Mouse (Mus musculus) frontal cortex, postnatal 14 days (tissue): ENCODE results near the gene Commd6.

Experiments used
- DNase-seq, 2 experiments: peaks; one replicate each; pipeline ENCODE4 v3.0.0; 2022; ENCODE audit warnings: low spot score in 2 of 2

Gene Commd6

DNA sequence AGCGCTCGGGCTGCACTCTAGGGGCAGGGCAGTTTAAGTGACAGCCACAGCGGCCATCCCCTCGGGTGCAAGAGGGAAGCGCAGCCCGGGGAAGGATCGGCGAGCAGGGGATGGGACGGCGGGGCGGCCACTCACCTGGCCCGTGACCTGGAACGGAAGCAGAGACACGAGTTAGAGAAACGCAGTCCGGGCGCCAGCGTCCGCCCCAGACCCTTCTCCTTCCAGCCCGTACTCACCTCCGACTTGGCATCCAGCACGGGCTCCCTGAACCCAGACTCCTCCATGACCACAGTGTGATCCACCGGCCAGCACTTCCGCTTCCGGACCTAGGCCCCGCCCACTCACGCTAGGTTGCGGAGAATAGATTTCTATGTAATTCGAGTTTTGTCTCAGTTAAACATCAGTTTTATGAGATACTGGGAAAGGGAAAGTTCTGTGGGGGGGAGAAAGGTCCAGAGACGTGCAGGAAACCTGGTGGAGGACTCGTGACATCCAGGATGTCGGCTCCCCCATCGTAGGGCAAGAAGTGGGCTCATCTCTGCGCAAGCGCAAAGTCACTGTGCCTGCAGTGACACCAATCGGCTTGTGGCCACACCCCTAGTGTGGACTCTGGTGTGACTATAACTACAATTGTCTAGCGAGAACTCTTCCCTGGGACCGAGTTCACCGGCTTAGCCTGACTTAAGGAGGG lies at the start of gene Commd6:
Gene Commd6, minus strand, starts transcription at position 534 of the 691 bp plus-strand sequence.
- peak; percentile 81 to 86 for DNase-seq

DNA sequence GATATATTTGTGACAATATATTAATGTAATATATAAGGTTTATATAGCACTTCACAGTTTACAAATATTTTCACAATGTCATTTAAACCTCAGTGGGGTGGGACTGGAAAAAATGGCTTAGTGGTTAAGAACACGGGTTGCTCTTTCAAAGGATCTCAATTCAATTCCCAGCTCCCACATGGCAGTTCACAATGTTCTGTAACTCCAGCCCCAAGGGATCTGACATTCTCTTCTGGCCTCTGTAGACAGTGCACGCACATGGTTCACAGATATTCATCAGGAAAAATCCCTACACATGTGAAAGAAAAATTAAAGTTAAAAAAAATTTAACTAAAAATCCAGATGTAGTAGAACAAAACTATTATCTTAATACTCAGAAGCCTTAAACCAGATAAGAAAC lies 47.9 kb upstream of the Commd6 start:
- no peak for DNase-seq

DNA sequence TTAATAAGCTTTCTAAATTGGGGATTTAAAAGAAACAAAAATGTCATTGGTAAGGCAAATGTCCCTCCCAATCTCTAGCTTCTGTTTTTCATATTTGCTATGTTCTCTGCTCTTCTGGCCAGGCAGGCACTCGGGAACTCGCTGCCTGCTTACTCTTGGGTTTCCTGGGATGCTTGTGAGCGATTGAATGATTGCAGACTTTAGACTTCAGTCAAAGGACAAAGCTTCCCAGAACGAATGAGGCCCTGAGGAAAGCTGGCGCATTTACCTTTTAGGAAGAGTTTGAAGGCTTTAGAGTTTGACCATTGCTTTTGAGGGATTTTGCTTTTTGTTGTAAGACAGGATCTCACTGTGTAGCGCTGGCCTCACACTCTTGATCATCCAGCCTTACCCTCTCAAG lies 47.2 kb upstream of the Commd6 start:
- no peak for DNase-seq

DNA sequence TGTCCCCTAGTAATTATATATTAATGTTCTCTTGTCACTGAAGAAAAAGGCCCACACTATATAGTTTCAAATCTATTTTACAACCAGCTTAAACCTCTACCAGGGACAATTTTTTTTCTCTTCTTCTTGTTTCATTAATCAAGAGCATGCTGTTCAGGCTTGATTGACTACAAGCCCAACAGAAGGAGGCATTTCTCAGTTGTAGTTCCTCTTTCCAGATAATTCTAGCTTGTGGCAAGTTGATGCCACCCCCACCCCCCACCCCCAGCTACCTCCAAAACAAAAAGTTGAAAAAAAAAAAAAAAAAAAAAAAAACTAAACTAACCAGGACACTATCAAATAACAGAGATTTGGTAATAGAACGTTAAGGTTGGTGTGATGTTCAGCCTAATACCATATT lies 31.7 kb upstream of the Commd6 start:
- no peak for DNase-seq

DNA sequence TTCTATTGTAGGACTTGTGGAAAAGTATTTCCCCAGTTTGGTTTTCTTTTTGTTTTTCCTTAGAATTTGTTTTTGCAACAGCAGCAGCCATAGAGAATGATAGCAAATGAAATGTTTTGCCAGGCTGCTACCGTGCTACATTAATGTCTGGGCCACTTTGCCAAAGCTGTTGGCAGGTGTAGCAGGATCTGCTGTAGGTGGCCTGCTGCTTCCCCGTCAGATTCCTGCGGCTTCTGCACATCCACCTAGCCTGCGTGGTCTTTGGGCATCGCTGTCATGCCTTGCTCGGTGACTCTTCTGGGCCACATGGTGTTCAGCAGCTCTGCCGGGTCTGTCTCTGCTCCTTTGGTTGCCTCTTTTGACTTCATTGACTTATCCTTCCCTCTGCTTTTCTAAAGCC lies 28.1 kb upstream of the Commd6 start:
- no peak for DNase-seq

DNA sequence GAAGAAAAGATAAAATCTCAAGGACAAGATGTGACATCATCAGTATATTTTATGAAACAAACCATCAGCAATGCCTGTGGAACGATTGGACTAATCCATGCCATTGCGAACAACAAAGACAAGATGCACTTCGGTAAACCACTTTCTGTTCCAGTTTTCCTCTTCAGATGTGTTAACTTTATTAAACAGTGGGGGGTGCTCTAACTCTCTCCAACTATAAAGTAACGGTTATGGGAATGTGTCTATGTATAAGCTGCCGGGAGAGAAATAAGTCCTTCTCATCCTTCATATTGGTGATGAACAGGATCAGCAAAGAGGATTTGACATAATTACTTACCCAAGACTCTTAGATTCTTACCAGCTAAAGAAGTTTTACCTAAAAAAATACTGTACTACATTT lies 26.1 kb upstream of the Commd6 start:
- no peak for DNase-seq

DNA sequence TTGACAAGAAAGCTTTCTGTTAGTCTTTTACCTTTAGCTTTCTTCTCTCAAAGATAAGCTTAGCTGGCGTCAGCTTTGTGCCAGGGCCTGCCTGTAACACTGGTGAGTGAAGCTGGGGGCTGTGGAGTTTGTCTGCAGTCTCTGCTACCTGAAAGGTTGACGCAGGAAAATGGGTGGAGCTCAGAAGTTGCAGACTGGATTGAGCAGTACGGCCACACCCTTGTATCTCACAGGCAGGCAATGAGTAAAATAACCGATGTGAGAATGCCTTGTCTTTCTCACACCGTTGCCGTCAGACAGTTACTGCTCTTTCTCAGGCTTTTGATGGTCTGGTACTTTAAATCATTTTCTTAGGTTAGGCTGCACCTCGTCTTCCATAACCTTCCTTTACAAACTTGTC lies 25.6 kb upstream of the Commd6 start:
- no peak for DNase-seq

DNA sequence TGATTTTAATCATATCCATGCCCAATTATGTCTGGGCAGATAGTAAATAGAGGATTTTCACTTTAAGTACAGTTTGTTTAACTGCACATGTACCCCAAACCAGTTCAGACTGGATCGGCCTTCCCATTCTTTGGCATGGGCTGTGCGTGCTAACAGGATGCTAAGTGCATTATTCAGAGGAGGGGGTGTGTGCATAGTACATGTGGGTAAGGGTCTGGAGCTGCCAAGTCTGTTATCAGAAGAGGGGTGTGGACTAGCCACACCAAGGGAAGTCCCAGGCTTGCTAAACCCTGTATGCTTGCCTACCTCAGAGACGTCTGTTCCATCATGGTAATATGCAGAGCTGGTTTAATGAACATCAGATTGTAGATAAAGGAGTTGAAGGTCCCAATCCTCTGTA lies 23.8 kb upstream of the Commd6 start:
- no peak for DNase-seq

DNA sequence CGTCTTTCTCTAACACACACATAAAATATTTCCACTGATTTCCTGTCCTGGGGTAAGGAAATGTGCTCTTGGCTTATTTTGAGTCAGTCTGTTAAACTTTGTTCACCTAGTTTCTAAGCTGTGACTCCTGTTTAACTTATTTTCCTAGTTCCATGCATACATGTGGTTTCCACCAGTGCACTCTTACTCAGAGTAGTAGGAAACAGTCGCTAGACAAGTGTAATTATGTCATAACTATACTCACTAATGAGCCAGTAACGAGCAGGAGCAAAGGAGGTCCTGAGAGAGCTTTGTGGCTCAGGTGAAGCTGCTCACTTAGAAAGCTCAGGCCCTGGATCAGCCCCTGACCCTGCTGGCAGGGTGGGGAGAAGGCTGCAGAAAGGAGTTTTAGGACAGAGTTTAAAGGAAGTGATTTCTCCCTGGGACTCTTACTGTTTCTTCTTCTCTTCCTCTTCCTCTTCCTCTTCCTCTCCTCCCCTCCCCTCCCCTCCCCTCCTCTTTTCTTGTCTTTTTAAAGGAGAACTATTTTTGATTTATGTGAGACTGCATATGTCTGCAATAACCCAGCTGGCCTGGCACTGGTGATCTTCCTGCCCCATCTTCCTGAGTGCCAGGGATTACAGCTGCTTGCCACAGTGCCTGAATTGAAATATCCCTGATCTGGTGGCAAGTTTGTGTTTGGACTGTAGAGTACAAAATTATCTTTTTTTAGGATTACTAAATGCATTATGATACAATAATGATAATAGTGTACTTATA lies 21.3 kb upstream of the Commd6 start:
- DNase-seq, result no peak

DNA sequence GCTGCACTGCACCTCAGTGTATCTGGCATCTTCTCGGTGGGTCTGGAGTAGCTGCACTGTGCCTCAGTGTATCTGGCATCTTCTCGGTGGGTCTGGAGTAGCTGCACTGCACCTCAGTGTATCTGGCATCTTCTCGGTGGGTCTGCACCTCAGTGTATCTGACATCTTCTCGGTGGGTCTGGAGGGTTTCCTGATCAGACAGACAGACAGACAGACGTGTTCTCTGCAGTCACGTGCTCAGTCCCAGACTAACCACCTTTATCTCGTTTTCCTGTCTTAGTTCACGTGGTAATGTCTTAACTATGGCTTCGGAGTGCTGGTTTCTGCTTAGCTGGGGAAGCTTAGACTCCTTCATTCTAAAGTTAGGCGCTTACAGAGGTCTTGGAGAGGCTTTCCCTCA lies 15.8 kb upstream of the Commd6 start:
- DNase-seq, result no peak

DNA sequence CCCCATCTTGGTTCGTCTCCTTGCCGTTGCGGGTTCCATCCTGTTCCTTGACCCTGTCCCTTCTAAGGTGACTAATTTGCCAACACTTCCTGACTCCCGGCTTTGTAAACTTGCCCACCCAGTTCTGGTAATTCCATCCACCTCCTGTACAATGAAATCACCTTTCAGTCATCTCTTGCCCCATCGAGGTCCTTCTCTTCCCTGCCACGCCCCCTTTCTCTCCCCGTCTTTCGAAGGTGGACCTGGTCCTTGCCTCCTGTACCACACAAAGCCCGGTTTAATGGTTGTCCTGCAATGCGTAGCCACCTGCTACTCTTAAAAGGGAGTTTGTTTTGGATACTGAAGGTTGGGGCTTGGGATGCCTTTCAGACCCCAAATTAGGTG lies 14.0 kb upstream of the Commd6 start:
- no peak for DNase-seq

DNA sequence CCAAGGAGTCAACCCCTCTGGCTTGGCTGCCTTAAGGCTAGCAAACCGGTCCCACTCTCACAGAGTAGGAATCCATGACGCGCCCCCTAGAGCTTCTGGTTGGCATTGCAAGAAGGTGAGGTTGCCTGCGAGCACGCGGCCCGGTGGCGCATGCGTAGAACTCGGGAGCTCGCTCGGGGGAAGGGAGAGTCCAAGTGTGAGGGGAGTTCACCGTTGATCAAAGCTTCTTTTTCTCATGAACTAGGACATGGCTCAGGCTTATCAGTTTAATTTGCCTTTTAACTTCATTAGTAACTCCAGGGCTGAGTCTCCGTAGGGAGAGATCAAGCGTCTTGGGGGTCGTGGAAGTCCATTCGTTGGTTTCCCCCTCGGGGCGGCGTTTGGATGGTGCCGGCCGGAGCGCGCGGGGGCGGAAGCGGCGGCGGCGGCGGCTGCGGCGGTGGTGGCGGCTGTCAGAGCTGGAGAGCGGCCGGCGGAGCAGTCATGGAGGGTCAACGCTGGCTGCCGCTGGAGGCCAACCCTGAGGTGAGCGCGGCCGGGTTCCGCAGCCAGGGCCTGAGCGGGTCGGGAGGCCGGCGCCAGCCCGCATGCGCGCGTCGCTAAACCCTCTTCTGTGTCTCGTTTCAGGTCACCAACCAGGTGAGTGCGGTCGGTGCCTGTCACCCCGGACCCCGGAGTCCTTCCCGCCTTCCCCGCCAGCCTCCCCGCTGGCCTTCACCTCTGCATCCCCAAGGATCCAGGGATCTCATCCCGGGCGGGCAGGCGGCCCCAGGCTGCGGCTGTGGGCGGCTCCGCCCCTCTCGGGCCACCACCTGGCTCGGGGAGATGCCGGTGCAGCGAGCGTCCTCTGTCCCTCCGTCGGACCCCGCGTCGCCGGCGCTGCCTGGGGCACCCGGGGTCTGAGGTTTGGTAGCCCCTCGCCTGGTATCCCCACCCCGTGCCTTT lies 13.4 kb upstream of the Commd6 start, which contains the start of gene Uchl3:
Gene Uchl3, plus strand, starts transcription at position 387 of the 945 bp plus-strand sequence.
- DNase-seq, result peak; percentile 89 to 97

DNA sequence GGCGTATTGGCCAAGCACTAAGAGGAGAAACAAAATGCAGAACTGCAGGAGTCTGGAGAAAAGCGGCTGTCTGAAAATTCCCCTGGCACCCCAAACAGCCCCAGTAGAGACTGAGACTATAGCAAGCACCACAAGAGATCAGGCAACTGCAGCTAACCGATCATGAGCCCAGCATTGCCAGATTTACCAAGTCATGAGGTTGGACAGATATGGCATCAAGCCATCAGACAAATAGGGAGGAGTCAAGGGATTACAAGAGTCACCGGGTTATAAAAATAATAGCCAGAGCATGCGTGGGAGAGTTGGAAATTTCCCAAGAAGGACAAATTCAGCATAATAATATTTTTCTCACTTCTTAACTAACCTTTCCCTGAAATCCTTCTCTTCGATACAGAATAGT lies 12.1 kb upstream of the Commd6 start:
- no peak for DNase-seq

DNA sequence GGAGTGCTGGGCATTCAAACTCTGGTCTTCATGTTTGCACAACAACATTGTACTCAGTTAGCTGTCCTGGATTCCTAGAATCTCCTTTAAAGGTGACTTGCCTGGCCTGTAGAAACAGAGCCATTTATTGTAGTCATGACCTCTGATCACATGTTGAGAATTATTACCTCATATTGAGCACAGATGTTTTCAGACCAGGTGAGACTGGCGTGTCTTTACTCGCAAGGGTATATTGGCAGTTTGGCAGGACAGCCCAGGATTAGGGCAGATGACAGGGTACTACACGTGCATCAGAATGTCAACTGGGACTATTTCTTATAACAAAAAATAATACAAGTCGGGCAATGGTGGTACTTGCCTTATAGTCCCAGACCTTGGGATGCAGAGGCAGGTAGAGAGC lies 10.1 kb upstream of the Commd6 start:
- no peak for DNase-seq

DNA sequence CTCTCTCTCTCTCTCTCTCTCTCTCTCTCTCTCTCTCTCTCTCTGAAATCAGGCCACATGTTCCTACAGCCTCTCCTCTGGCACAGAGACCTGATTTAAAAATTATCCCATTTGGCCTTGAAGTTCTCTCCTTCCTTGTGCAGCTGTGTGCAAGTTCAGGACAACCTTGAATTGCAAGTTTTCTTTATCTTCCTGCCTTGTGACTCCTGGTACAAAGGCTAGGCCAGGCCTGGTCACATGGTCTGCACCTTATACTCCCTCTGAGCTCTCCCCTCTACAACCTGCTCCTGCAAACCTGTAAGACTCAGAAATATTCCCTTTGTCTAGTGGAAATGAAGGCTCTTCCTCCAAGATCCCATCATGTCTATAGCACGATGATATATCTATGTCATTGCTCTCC lies 4.5 kb upstream of the Commd6 start:
- DNase-seq, result no peak

DNA sequence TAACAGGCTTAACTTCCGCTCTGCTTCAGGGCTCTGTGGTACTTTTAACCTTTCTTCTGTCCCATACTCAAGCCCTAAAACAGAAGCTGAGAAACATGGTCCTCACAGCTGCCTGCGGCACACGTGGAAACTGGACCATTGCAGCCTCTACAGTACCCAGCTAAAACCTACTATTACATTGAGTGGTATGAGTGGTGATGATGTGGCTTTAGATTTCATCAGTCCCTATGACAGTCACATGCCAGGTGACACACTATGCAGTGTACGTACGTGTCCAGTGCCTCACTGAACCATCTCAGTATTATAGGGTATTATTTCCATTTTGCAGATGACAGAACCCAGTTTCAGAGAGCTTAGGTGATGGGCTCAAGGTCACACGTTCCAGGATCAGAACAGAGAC lies 3.1 kb downstream of the Commd6 start:
- no peak for DNase-seq

DNA sequence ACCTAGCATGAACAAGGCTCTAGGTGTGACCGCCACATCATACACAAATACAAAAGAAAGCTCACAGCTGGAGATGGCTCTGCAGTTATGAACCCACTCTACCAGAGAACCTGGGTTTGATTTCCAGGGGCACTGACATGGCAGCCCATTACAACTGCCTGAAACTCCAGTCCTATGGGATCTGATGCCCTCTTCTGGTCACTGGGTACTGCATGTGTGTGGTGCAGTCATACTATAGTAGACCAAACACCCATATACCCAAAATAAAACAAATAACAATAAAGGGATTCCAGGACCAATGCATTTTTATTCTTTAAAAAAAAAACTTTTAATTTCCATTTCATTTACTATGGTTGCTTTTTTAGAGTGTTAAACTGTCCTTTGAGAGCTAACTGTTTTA lies 4.7 kb downstream of the Commd6 start:
- DNase-seq, result no peak

DNA sequence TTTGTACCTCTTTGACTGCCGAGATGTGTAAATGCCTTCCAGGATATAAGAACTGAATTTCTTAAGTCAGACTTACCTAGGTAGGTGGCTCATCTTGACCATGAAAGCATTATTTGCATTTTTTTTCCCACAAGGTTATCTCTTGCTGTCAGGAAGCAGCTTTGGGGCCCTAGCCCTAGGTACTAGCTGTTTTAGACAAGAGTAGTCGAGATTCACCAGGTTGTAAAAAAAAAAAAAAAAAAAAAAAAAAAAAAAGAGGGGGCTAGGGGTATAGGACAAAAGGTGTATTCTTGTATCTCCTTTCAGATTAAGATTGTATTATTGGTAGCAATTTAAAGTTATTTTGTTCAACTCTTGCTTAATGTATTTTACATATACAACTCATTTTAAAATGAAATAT lies 9.9 kb downstream of the Commd6 start:
- no peak for DNase-seq

DNA sequence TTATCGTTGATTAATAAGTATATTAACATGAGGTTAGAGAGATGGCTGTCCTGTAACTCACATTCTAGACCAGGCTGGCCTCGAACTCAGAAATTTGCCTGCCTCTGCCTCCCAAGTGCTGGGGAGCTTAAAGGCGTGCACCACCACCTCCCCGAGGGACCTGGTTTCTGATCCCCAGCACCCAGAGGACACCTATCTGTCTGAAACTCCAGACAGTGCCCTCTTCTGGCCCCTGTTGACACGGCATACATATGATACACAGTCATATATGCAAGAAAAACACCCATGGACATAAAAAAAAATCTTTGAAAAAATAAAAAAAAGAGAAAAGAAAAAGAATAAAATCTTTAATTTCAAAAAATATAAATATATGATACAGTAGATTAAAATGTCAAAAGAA lies 22.8 kb downstream of the Commd6 start:
- no peak for DNase-seq

DNA sequence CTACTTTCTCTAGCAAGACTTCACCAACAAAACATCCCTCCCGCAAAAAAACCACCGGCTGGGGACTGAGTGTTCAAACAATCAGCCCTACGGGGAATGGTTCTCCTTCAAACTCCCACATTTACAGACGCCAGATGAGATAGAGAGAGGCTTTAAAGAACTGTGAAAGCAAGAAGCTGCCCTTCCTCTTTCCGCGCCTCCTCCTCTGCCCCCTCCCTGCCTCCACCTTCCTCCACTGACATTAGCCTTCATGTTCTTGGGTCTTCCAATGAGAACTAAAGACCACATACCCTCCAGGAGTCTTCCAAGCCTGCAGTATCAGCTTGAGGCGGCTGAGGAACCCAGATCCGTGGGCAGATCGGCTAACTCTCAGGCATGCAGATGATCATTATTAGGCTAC lies 24.3 kb downstream of the Commd6 start:
- DNase-seq, result no peak

DNA sequence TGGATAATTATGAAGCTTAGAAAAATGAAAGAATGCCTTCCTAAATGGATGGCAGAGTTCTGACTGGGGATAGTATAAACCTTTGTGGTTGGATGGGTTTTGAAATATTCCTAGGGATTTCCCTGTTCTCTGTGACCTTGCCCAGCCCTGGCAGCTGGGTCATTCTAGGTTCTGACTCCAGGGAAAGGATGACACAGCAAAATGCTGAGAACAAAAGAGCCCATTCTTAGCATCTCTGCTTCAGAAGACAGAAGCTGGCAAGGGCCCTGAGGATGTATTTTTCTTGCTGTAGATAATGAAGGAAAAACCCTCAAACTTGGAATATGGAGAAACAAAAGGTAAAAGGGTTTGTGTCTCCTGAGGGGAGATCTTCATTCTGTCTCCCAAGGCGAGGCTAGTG lies 27.3 kb downstream of the Commd6 start:
- DNase-seq, result no peak

DNA sequence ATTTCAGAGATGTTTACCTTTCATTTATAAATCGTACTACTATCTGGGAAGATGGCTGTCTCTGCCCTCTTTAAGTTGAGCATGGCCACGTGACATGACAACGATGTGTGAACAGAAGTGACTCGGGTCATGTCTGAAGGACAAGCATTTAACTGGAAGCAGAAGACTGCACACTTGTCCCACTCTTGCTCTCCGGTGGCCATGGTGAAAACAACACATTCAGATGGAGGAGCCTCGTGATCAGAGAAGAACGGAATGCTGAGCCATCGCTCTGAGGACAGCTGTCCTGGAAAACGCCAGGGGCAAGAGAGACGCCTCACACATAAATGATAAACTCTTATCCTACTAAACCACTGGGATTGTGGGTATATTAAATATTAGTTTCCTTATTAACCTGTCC lies 29.8 kb downstream of the Commd6 start:
- no peak for DNase-seq
